Mouse (Mus musculus) ES-Bruce4 (cell line): Measurements from ENCODE around the gene Rab30. TPM values are rescaled to one million over a fixed set of nuclear protein-coding genes. Genes with fewer than 3 reads are reported as not detected.

Experiments used
- H3K27ac ChIP-seq: 2 replicates; pipeline ENCODE4 v1.5.1; 2012; ENCODE audit warnings: low read length, inconsistent platforms; ENCODE audit not compliant: insufficient read depth
- H3K27me3 ChIP-seq: 2 replicates; pipeline ENCODE4 v1.6.1; 2012; ENCODE audit warnings: mild to moderate bottlenecking, low read length, inconsistent platforms; ENCODE audit not compliant: control insufficient read depth, poor library complexity, insufficient read depth, severe bottlenecking
- H3K36me3 ChIP-seq: 2 replicates; pipeline ENCODE4 v1.6.1; 2012; ENCODE audit warnings: inconsistent platforms, mild to moderate bottlenecking, low read length, moderate library complexity; ENCODE audit not compliant: control insufficient read depth, poor library complexity, insufficient read depth, severe bottlenecking
- H3K4me1 ChIP-seq: one replicate; pipeline ENCODE4 v1.8.1; 2011; ENCODE audit warnings: low read length; ENCODE audit not compliant: control insufficient read depth, insufficient read depth
- H3K4me3 ChIP-seq: 2 replicates; pipeline ENCODE4 v1.5.1; 2011; ENCODE audit warnings: low read depth, mild to moderate bottlenecking, low read length
- H3K9ac ChIP-seq: 2 replicates; pipeline ENCODE4 v1.6.1; 2012; ENCODE audit warnings: low read depth, mild to moderate bottlenecking, inconsistent platforms; ENCODE audit not compliant: poor library complexity, severe bottlenecking
- H3K9me3 ChIP-seq: replicated peaks from 2 replicates; pipeline ENCODE4 v1.6.1; 2012; ENCODE audit warnings: mild to moderate bottlenecking, low read length, inconsistent platforms; ENCODE audit not compliant: control insufficient read depth, poor library complexity, insufficient read depth, severe bottlenecking
- CTCF ChIP-seq: IDR thresholded peaks from one replicate; pipeline ENCODE4 v1.8.1; 2011; ENCODE audit warnings: low read depth, low read length
- EP300 ChIP-seq: IDR thresholded peaks from 2 replicates; pipeline ENCODE4 v1.6.1; 2011; ENCODE audit warnings: low read depth, low read length; ENCODE audit not compliant: insufficient read depth
- POLR2A ChIP-seq: IDR thresholded peaks from one replicate; pipeline ENCODE4 v1.8.1; 2011; ENCODE audit warnings: low read length; ENCODE audit not compliant: insufficient read depth
- polyA plus RNA-seq: library from polyadenylated mRNA; stranded (reverse); fragments of >200 nt; gene quantifications from 2 replicates; pipeline ENCODE4 v1.2.4, GENCODE M21; 2011; ENCODE audit warnings: low read depth; ENCODE audit not compliant: missing spikeins, insufficient read depth, insufficient read length

Gene Rab30
- polyA plus RNA-seq, 1 experiment = 3.7 TPM

DNA sequence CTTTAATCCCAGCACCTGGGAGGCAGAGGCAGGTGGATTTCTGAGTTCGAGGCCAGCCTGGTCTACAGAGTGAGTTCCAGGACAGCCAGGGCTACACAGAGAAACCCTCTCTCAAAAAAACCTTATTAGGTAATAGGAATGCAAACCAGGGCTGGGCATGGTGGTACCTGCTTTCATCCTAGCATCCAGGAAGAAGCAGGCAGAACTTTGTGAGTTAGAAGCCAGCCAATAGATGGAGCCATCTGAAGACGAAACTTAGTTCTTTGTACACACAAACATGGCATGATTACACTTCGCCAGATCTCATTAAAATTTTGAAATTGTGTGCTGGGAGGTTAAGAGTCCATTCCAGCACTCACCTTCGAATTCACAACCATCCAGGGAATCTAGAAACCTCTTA is 10.9 kb upstream of the Rab30 start:
- H3K9me3 ChIP-seq = no peaks in the 10 kb centered on the region
- no peaks in the 10 kb centered on the region for H3K36me3 ChIP-seq
- H3K27me3 ChIP-seq = no peaks in the 10 kb centered on the region
- no peak overlapping the region for H3K4me3 ChIP-seq
- H3K27ac ChIP-seq = no peak overlapping the region
- TF ChIP-seq EP300 = no peak
- TF ChIP-seq POLR2A = no peak
- no peak for TF ChIP-seq CTCF
- no peaks in the 10 kb centered on the region for H3K4me1 ChIP-seq
- no peak overlapping the region for H3K9ac ChIP-seq

- Histone ChIP-seq H3K27ac (no peak overlapping the region), H3K36me3 (no peaks in the 10 kb centered on the region), H3K27me3 (no peaks in the 10 kb centered on the region), H3K4me3 (no peak overlapping the region), H3K9ac (no peak overlapping the region), H3K4me1 (no peaks in the 10 kb centered on the region), H3K9me3 (no peaks in the 10 kb centered on the region)
- TF ChIP-seq POLR2A (no peak), CTCF (no peak), EP300 (no peak)
Measured at GRCm38 (mm10) chr7:92730959-92731358, 10.4 kb upstream of the Rab30 start.

GRCm38 (mm10) chr7:92732136-92732535 is 9.3 kb upstream of the Rab30 start:
- H3K9ac ChIP-seq = no peak overlapping the region
- H3K4me3 ChIP-seq = no peak overlapping the region
- no peaks in the 10 kb centered on the region for H3K4me1 ChIP-seq
- no peak for TF ChIP-seq EP300
- no peak for TF ChIP-seq POLR2A
- TF ChIP-seq CTCF = no peak
- peaks cover 5% of the 10 kb centered on the region for H3K36me3 ChIP-seq
- H3K27ac ChIP-seq = no peak overlapping the region; the same call in 1 of the 2 replicates
- no peaks in the 10 kb centered on the region for H3K27me3 ChIP-seq
- H3K9me3 ChIP-seq = no peaks in the 10 kb centered on the region

GRCm38 (mm10) chr7:92737560-92737959 is 3.8 kb upstream of the Rab30 start:
- H3K4me3 ChIP-seq = no peak overlapping the region
- H3K9ac ChIP-seq = no peak overlapping the region
- H3K27ac ChIP-seq = no peak overlapping the region
- H3K36me3 ChIP-seq = peaks cover 31% of the 10 kb centered on the region
- H3K9me3 ChIP-seq = no peaks in the 10 kb centered on the region
- no peaks in the 10 kb centered on the region for H3K4me1 ChIP-seq
- no peak for TF ChIP-seq POLR2A
- TF ChIP-seq CTCF = no peak
- no peak for TF ChIP-seq EP300
- H3K27me3 ChIP-seq = no peaks in the 10 kb centered on the region

DNA sequence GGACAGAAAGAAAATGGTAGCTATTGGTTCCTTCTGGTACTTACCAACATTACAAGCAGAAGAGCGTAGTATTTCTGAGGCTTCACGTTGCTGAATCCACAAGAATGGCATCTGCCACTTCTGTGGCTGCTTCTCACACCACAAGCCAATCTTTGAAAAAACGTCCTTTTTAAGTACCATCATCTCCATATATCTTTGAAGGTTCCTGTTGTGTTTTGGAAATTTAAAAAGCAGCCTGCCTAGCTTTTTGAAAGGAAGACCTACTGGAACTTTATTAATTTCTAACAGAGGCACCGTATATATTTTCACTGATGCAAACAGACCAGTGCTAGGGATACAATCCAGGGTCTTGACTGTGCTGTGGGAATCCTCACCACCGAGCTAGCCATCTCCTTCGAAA is 1.4 kb upstream of the Rab30 start:
- H3K9ac ChIP-seq = peak overlapping the region; percentile 89
- H3K27ac ChIP-seq = no peak overlapping the region
- H3K4me1 ChIP-seq = peaks cover 3% of the 10 kb centered on the region
- H3K4me3 ChIP-seq = peak overlapping the region; percentile 76; the same call in 1 of the 2 replicates
- no peaks in the 10 kb centered on the region for H3K27me3 ChIP-seq
- H3K9me3 ChIP-seq = peaks cover 3% of the 10 kb centered on the region; the same call in 1 of the 2 replicates
- peaks cover 31% of the 10 kb centered on the region for H3K36me3 ChIP-seq
- TF ChIP-seq POLR2A = no peak
- no peak for TF ChIP-seq EP300
- TF ChIP-seq CTCF = no peak

DNA sequence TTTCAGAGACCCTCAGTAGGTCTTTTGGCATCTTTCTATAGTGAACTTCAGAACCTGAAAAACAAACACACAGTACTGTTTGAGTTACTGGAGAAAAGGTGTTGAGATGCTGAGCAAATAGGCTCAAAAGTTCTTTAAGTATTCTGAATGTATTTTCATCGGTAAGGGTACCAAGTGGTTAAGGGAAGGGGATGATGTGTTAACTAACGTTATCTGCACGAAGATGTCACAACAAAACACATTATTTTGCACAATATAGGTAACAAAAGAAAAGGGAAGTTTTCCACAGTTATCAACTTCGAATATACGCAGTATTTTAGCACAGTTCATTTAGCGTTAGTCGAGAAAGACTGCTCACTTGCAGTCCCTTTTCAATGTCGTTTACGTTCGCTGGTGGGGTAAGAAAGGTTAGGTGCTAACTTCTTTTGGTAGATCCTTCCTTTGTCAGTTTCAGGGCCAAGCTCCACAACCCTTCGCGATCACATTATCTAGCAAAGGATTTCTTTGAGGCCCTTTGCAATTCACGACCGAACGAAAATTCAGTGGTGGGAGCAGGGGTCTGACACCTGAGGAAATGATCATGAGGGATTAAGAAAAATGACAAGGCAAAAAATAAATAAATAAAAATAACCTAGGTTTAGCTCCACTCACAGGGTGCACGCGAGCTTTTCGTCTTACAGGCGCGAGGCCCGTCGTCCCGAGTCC is 840 bp upstream of the Rab30 start:
- Histone ChIP-seq H3K4me1 (peaks cover 3% of the 10 kb centered on the region), H3K36me3 (peaks cover 31% of the 10 kb centered on the region), H3K27me3 (no peaks in the 10 kb centered on the region), H3K9me3 (peaks cover 3% of the 10 kb centered on the region; the same call in 1 of the 2 replicates), H3K27ac (no peak overlapping the region), H3K9ac (peak overlapping the region; percentile 89), H3K4me3 (peak overlapping the region; percentile 76)
- no peak for TF ChIP-seq EP300
- TF ChIP-seq CTCF = no peak
- TF ChIP-seq POLR2A = no peak
